ENCODE assay signal across 12 mouse cellular contexts in the genomic region with DNA sequence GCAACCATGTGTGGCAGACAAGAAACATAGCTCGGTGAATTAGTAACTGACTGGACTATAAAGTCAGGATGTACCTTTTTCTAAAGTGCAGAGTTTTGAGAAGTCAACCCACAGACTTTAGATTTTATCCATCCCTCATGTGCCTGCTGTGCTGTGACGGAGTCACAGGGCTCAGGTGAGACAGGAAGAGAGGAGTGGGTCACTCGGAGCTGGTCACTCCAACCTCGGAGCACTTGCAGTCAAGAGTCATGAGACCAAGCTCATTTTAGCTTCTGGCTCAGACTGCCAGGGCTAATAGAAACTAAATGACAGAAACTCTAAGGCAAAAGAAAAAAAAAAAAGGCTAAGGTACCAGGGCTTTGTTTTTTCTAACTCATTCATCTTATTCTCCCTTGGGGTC.
"Had no signal": no experiment of that assay in that cellular context is flagged by ENCODE, and none has a peak within 500 bp of the region (broad histone marks: within the 10 kb centered on the region; RNA-seq: fewer than 3 reads in every experiment).

No protein-coding gene starts in this region.

- H3K36me3 ChIP-seq: limb, embryonic 15.5 days; midbrain, embryonic 12.5 days; neural tube, embryonic 13.5 days had no signal

- H3K4me3 ChIP-seq: limb, embryonic 15.5 days; midbrain, embryonic 12.5 days; neural tube, embryonic 13.5 days had no signal

- H3K9me3 ChIP-seq: limb, embryonic 15.5 days; midbrain, embryonic 12.5 days; neural tube, embryonic 13.5 days had no signal

- H3K27me3 ChIP-seq: limb, embryonic 15.5 days; midbrain, embryonic 12.5 days; neural tube, embryonic 13.5 days had no signal

- DNase-seq: left cerebral cortex, postnatal 4 days; lung, adult 18-20 months; retina, postnatal 1 day; right cerebral cortex, postnatal 4 days; spleen, adult 18-20 months; thymus, adult 18-20 months; thymus, postnatal 14 days had no signal

- H3K9ac ChIP-seq: limb, embryonic 15.5 days; midbrain, embryonic 12.5 days; neural tube, embryonic 13.5 days had no signal

- H3K4me2 ChIP-seq: limb, embryonic 15.5 days; midbrain, embryonic 12.5 days; neural tube, embryonic 13.5 days had no signal

- H3K27ac ChIP-seq: limb, embryonic 15.5 days; midbrain, embryonic 12.5 days; neural tube, embryonic 13.5 days had no signal

- ATAC-seq: intestine, embryonic 16.5 days; midbrain, embryonic 16.5 days had no signal
